Mouse (Mus musculus) retina, postnatal 1 day (tissue): ENCODE measurements around the gene Dpysl4.
A peak's percentile ranks its signal among the peaks of the same experiment; 100 is the strongest.

Experiments
- DNase-seq: peaks from one replicate; pipeline ENCODE4 v3.0.0-alpha.2; 2012

Gene Dpysl4

DNA sequence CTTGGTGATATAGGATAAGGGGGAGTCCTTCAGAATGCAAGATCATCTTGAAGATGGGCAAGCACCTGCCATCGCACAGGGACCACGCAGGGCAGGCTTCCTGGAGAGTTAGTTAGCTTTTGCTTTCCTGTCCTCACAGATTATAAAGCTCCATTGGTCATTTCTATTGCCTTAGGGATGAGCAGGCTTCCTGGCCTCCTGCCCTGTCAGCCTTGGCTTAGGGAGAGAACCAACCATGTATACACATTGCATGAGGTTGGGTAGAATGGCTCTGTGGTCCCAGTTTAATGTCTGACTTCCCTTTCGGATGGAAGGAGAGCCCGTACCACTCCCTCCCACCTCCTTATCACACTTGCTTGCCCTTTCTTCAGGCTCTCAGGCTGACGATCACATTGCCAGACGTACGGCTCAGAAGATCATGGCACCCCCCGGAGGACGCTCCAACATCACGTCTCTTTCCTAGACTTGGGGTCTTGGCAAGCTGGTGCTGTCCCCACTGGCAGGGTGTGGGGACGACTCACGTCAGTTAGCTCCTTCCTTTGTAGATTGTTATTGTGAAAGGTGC is 14.8 kb downstream of the Dpysl4 start:
- DNase-seq: no peak

DNA sequence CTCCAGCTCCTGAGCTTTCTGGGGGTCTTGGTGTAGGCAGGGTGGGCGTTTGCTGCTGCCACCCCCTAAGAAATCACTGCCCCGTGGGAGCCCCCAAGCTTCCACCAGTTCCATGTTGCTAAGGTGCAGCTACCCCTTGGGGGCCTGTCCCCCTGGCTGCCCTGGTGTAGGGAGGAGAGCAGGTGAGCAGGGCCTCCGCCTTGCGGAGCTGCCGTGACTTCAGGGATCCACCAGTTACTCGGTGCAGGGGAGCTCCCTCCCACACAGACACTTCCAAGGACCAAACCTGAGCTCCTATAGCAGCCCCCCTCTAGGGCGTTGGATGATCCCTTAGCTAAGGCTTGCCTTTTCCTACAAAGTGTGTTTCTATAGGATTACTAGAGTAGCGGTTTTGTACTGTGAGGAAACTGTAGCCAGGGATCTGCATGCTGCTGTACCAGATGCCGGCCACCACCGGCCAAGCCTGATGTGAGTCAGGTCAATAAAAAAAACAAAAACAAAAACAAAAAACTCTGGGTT is 15.5 kb downstream of the Dpysl4 start:
- DNase-seq: no peak

DNA sequence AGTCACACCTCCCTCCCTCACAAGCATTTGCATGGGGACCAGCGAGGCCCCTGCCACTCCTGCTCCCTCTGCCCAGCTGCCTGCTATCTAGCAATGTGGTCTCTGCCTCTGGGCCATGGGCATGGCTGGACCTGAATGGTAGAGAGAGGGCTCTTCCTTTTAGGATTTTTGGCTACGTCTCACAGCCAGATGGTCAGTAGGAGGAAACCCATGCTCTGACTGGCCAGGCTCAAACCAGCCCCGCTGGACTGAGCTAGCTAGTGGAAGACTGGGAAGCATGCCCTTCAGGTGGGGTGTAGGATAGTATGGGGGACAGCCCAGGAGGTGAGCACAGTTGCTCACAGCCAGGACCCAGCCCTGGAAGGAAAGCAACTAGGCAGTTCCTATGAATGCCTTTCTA is 16.0 kb downstream of the Dpysl4 start:
- DNase-seq: no peak

DNA sequence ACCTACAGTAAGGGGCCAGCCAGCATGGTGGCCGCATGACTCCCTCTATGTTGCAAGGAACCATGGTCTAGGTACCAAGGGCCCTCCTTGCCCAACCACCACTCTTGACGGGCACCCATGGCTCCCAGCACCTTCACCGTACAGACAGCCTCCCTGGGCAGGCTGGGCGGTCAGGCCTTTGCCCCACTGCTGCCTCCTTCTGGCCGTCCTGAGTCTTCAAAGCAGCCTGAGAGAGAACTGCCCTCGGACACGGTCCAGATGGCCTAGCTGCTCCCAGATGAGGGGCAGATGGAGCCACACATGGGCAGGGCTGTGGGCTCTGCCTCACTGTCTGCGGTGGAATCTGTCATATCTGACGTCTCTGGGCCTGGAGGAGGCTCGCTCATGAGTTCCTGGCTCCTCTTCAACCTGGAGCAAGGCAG is 18.2 kb downstream of the Dpysl4 start:
- DNase-seq: peak; percentile 74

DNA sequence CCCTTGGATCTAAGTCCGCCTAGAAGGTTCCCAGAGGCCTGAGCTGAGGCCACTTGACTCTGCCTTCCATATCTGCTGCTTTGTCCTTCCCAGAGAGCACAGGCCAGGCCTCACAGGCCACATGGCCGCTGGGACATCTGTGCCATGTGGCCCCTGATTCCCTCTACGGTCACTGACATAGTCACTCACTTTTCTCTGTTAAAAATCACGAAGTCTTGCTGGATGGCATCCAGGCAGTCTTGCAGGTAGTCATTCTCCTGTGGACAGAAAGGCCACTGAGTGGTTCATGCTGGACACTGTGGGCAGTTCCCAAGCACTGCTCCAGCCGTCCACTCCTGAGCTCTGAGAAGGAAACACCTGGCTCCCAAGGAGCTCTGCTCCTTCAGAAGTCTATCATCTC is 19.3 kb downstream of the Dpysl4 start:
- no peak for DNase-seq

DNA sequence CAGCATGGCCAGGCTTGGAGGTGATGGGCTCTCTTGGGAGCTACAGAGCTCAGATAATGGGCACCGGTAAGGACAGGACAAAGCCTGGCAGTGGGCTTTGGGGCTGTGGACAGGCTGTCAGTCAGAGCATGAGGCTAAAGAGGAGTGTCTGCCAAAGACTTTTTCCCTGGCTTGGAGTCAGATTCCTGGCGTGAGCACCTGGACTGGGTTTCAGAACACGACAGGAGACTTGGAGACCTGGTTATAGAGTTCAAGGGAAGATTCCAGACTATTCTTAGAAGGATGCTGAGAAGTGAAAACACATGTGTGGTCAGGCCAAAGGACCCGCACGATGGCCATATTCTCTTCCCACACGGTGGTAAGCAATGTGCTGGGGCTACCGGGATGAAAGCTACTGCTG is 19.9 kb downstream of the Dpysl4 start:
- no peak for DNase-seq

DNA sequence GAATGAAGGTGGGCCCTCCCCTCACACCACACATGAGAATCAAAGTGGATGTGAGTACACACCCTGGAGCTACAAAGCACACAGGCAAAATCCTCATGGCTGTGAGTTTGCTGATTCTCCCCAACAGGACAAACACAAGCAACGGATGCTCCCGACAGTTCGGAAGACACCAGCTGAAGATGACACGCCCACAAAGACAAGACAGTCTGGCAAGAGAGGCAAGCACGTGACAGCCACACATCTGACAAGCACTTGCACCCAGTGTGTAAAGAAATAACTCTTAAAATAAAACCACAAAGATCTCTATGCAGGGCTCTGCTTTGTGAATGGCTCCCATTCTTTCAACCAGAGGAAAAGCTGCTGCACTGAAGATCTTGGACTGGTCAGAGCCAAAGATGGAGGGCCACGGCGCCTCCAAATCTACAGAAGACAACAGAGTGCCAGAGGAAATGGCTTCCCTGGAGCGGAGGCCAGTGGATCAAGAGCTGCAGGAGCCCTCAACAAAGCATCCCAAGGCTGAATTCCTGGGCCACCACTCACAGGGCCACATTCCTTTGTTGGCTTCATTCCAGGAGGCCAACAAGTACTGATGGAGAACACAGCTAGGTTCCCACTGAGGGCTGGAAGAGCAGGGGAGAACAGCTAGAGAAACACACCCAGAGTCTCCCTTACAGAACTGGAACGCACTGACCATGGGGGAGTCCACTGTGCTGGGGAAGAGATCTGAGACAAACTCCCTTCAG is 22.3 kb downstream of the Dpysl4 start:
- DNase-seq: no peak

DNA sequence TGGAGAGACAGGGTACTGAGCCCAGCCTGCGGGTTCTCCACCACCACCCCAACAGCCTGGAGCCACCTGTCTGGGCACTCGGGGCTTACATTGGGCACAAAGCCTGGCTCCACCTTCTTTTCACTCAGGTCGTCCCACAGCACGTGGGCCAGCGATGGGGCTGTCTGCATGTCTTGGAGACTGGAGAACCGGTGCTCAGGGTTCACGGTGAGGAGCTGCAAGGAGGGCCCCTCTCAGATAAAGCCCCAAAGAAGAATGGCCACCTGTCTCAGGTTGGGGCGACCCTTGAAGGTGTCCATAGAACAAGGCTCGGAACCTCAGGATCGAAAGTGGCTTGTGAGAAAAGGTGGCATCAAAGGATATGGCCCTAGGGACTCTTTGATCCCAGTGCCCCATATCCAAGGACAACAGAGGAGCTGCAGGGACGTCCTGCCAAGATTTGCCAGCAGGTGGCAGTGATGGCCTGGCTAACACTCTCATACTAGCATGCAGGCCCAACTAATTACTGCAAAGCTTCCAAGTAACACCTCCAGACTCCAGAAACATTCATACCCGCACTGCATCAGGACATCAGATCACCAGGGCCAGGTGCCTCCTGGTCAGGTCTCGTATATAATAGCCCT is 33.5 kb downstream of the Dpysl4 start:
- peak; percentile 87 for DNase-seq

DNA sequence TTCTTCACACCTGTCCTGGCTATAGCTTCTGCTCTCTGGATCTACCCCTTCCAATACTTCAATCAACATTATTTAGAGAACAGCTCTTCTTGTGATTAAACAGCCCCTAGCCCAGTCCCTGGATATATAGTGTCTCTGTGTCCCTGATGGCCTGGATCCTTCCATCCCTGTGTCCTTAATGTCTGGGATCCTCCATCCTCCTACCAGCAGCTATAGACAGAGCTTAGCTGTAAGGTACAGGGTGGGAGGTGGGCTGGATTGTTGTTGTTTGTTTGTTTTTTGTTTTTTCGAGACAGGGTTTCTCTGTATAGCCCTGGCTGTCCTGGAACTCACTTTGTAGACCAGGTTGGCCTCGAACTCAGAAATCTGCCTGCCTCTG is 34.0 kb downstream of the Dpysl4 start:
- no peak for DNase-seq

DNA sequence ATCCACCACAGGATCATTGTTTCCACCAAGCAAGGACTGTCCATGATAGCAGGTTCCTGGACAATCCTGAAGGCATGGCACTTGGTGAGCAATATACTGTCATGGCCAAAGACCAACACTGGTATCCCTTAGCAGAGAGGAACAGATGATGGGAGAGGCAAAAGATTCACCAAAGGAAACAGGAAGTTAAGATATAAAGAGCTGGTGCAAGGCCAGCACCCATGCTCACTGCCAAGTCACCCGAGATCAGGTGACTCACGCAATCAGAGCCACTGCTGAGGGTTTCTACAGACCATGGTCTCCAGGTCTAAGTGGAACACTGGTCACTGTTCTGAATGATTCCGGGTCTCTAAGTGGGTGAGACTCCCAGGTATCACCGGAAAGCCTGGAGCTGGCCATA is 40.1 kb downstream of the Dpysl4 start:
- DNase-seq: no peak

DNA sequence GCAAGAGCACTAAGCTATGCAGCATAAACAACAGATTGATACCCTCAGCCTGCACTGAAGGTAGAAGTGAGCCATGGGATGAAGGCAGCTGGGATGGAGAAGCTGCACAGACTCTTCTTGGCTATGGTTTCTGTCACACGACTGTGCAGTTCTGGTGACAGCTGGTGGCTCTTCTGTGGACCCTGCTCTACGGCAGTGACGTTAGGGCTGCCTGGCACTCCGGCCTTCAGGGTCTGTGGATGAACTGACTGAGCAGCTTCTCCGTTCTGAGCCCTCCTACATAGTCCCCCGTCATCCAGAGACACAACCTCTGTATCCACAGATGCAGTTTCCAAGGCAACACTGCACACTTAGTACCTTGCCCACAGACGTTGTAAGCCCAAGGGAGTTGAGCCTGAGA is 40.7 kb downstream of the Dpysl4 start:
- no peak for DNase-seq

DNA sequence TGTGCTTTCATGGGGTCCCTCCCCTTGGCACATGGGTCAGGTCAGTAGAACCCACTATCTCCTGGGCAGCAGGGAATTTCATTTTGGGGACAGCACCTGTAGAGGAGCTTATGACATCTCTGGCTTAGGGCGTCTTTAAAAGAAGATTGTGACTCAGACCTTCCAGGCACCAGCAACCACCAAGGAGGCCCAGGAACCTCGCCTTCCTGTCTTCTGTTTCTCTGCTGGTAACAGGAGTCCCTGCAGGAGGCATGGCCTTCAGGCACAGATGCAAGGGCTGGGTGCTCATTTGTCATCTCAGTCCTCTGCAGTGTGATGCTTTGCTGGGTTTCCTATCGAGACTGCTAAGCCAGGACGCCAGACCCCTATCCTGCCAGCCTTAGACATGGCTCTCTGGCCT is 43.2 kb downstream of the Dpysl4 start:
- DNase-seq: no peak

DNA sequence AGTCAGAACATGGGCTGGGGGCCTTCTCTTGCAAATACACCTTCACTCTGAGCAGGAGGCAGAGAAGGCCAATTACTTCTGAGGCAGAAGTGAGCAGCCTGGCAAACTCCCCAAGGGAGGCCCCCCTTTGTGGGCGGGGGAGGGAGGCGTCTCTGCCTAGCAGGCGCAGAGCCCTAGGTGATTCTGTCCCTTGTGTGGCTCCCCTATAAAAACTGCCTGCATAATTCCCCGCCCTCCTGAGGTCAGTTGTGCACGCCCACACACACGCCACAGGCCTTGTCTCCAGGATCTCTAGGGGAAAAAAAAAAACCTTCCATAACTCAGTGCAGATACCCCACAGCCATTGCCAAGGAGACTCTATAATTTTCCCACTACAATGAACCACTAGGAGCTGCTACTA is 44.6 kb downstream of the Dpysl4 start:
- no peak for DNase-seq

DNA sequence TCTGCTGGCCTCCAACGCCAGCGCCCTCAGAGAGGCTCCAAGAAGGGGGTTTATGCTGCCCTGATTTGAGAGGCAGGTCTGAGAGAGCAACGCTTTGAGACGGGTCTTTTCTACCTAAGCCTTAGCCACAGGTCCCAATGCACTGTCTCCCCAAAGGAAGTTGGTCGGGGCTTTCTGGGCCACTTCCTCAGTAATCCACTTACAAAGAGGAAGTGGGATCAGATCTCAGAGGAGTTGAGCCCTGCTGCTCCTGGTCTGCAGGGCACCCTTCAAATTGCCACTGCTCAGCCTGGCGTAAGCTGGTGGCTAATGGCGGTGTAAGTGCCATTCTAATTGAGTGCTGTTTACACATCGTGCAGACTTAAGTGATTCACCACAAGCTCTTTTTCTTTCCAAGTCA is 45.7 kb downstream of the Dpysl4 start:
- peak; percentile 46 for DNase-seq

DNA sequence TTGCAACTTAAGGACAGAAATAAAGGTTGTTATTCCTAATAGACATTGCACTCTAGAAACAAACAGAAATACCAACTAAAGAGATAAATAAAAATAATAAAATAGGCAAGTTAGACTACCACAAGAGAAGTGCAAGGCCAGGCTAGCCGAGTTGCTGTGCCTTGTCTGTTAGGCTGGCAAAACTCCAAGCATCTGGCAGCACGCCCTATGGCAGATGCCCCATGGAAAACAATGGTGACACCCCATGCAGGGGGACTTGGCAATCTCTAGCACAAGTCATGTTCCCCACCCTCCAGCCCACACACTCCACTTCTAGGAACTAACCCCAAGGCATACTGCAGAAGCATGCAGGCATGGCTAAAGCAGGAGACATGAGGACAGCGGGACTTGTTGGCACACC is 47.6 kb downstream of the Dpysl4 start:
- peak; percentile 57 for DNase-seq

DNA sequence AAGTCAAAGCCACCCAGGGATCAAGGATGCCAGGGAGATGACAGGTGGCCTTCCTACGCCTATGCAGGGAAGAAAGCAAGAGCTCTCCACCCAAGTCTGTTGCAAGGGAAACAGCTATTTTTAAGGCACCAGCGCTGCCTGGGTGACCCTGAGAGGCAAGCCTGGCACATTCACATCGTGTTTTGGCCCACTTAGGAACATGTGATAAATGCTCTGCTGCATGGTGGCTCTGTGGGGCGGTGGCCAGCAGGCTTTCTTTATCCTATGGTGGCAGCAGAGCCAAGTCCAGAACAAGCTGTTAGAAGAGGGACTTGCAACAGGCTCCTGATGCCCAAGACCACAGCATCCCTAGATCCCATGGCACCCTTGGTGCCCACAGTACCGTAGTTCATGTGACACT is 49.4 kb downstream of the Dpysl4 start:
- DNase-seq: no peak

DNA sequence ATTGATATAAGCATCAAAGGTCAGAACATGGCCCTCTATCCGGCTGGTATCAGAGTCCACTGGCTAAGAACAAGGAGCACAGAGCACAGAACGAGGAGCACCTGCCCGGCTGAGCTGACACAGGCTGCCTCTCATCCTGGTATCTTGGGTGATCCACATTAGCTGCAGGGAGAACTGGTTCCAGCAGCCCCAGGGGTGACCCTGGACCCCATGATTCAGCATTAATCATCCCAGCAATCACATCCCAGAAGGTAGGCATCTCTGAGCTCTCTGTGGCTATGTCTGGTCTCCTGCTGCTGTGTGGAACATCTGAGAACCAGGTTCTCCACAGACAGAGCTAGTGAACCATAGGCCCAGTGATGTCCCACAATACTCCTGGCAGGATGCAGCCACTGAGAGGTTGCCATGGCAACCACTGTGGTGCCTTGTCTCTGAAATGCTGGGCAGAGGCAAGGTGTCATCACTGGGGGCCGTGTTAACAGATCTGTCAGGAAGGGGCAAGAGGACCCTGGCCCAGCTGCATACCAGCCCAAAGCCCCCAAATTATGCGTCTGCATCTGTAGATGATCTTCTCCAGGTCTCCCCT is 51.2 kb downstream of the Dpysl4 start:
- peak; percentile 70 for DNase-seq

DNA sequence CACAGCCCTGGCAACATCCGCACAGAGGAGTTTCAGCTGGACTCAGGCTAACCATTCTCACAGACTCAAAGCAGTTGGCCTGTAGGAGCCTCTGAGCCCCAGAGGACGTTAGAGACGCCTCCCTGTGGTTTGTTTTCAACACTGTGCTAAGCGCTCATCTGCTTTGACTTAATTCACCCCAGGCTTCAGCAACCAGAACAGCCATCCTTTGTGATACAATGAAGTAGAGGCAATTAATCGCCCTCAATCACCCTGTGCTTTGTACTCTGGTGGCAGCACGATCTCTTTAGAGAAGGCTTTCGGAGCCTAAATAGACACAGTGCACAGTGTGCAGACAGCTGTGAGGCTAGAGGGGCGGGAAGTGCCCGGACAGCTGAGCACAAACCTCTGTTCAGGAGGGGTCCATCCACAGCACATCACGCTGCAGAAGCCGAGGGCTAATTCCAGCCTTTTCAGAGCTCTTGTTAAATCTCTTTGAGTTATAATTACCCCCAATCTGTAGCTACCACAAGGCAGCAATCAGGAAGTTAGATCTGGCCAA is 54.2 kb downstream of the Dpysl4 start:
- DNase-seq: peak; percentile 92

DNA sequence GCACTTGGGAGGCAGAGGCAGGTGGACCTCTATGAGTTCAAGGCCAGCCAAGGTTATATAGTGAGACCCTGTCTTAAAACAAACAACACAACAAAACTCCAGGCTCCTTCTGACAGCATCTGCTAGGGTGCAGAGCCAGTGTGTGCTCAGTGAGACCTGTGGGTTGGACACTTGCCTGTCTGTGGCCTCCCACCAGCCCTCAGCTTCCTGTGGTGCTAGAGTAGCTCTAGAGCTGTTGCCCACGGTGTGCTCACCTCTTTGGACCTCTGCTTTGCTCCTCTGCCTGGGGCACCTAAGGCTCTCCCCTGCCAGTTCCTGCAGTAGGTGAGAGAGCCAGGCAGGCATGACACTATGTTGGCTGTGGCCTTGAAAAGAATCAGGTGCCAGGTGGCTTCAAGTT is 58.0 kb downstream of the Dpysl4 start:
- DNase-seq: no peak

DNA sequence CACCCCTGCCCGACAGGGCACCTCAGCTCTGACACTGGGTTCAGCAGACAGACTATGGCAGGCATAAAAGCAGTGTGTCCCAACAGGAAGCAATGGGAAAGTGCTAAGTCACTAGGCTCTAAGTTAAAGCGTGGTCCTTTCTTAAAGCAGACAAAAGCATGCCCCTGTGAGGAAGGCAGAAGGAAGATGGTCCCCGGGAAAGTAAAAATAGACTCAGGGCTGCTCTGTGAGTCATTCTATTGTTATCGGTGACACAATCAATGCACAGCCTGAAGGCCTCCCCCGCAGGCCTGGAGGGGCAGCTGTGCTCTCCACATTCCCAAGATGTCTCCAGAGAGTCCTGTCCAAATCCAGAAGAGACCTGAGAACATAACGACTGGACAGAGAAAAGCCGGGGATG is 60.1 kb downstream of the Dpysl4 start:
- no peak for DNase-seq

DNA sequence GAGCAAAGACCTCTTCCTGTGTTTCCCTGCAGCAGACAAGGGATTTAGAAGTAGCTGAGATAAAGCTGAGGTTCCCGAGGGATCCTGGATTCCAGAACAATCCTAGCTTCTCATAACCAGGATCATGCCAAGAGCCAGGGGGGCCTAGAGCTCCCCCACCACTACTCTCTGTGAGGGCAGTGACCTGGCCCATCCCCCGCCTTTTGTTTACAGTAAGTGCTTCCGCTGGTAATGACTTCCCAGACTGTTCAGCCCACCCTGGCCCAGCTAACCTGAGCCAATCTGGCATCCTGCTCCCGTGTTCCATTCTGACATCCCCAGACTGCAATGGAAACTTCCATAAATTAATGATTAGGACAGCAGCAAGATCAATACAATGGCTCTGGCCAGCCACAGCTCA is 61.6 kb downstream of the Dpysl4 start:
- DNase-seq: peak; percentile 38

DNA sequence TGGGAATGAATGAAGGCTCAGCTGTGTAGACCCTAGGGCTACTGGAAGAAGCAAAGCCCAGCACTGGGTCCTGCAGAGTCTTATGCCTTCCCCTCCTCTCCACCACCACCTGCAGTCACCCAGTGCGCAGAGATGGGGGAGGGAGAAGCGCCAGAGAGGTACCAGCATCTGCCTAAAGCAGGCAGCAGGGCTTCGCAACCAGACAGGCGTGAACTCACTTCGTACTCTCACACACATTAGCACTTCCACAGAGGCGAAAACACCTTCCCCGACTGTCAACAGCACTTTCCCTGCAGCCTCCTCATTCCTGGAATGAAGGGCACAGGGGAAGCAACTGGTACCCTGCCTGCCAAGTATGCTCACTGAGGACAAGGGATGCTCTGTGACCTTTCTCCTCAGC is 63.6 kb downstream of the Dpysl4 start:
- DNase-seq: peak; percentile 48

DNA sequence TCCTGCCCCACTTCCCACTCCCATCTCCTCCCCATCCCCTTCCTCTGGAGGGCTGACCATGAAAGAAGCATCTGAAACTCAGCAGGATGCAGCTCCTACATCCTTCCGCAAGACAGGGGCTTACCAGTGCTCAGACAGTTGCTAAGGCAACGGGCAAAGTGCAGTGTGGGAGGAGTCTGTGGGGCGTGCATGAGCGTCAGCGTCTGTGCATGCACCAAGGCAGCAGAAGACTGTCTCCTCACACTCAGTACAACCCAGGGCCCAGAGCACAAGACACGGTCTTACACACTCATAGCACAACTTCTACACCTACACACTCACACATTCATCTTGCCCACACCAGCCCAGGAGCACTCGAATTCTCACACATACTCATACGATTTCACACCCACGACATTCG is 65.3 kb downstream of the Dpysl4 start:
- peak; percentile 77 for DNase-seq
